Mouse (Mus musculus): ENCODE data around the gene Atxn7l1. TPM values are rescaled to one million over a fixed set of nuclear protein-coding genes. Genes with fewer than 3 reads are reported as not detected.

The Atxn7l1 gene
- polyA plus RNA-seq, 1 experiment from 2014 or later, result 13.6 TPM

DNA sequence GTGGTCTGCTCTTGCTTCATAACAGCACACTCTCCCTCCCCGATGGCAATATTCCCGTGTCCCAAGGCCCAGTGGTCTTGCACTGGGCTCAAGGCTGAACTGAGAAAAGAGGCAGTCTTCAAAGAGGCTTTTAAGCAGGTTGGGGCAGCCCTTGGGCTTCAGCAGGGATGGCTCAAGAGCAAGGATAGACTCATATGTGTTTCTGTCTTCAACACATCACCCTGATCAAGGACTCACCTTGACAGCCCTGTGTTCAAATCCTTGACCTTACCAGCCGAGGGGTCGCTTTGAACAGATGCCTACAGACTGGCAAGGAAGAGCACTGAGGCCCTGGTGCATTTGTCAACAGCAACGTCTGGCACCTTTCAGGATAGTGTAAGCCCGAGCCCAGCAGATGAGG is 105.1 kb downstream of the Atxn7l1 start:
- H3K9me3 ChIP-seq, result no peaks in the 10 kb centered on the region
- 59% methylated on average over 6 of the region's 6 CpGs for WGBS
- DNase-seq (ENCODE audit: low spot score), result no peak
- H3K4me1 ChIP-seq, result peaks cover 15% of the 10 kb centered on the region
- H3K27ac ChIP-seq, result peak overlapping the region; percentile 52; the same call in 1 of the 2 replicates
- H3K36me3 ChIP-seq, result peaks cover 11% of the 10 kb centered on the region
- H3K27me3 ChIP-seq (ENCODE audit: insufficient read depth, poor library complexity, severe bottlenecking), result no peaks in the 10 kb centered on the region
- no peak overlapping the region for H3K4me3 ChIP-seq

GRCm38 (mm10) chr12:33253206-33253605 is 105.7 kb downstream of the Atxn7l1 start:
- DNase-seq (ENCODE audit: low spot score), result no peak
- no peak overlapping the region for H3K4me3 ChIP-seq
- peaks cover 11% of the 10 kb centered on the region for H3K36me3 ChIP-seq
- H3K4me1 ChIP-seq, result peaks cover 17% of the 10 kb centered on the region
- no peaks in the 10 kb centered on the region for H3K27me3 ChIP-seq (ENCODE audit: insufficient read depth, poor library complexity, severe bottlenecking)
- WGBS, result 24% methylated on average over 9 of the region's 9 CpGs
- H3K9me3 ChIP-seq, result no peaks in the 10 kb centered on the region
- H3K27ac ChIP-seq, result peak overlapping the region; percentile 52

- H3K4me3 ChIP-seq, result no peak overlapping the region
- peaks cover 33% of the 10 kb centered on the region for H3K4me1 ChIP-seq
- whole genome bisulfite sequencing, result 83% methylated on average over 2 of the region's 2 CpGs
- H3K27me3 ChIP-seq (ENCODE audit: insufficient read depth, poor library complexity, severe bottlenecking), result no peaks in the 10 kb centered on the region
- peaks cover 3% of the 10 kb centered on the region for H3K36me3 ChIP-seq
- DNase-seq (ENCODE audit: low spot score), result peak; percentile 58
- H3K9me3 ChIP-seq, result no peaks in the 10 kb centered on the region
- no peak overlapping the region for H3K27ac ChIP-seq
These were observed 107.8 kb downstream of the Atxn7l1 start for GRCm38 (mm10) chr12:33255256-33255655.

GRCm38 (mm10) chr12:33256426-33256825 is 108.9 kb downstream of the Atxn7l1 start:
- Histone ChIP-seq H3K27ac (no peak overlapping the region), H3K4me1 (peaks cover 38% of the 10 kb centered on the region), H3K4me3 (no peak overlapping the region), H3K9me3 (no peaks in the 10 kb centered on the region), H3K36me3 (no peaks in the 10 kb centered on the region), H3K27me3 (ENCODE audit: insufficient read depth, poor library complexity, severe bottlenecking) (no peaks in the 10 kb centered on the region)
- WGBS, result 97% methylated on average over 6 of the region's 6 CpGs
- DNase-seq (ENCODE audit: low spot score), result peak; percentile 39

GRCm38 (mm10) chr12:33258995-33259529 is 111.6 kb downstream of the Atxn7l1 start:
- H3K27me3 ChIP-seq (ENCODE audit: insufficient read depth, poor library complexity, severe bottlenecking), result no peaks in the 10 kb centered on the region
- no peaks in the 10 kb centered on the region for H3K36me3 ChIP-seq
- DNase-seq (ENCODE audit: low spot score), result no peak
- H3K27ac ChIP-seq, result no peak overlapping the region
- peaks cover 27% of the 10 kb centered on the region for H3K4me1 ChIP-seq
- H3K4me3 ChIP-seq, result no peak overlapping the region
- H3K9me3 ChIP-seq, result no peaks in the 10 kb centered on the region
- 62% methylated on average over 5 of the region's 5 CpGs for WGBS

DNA sequence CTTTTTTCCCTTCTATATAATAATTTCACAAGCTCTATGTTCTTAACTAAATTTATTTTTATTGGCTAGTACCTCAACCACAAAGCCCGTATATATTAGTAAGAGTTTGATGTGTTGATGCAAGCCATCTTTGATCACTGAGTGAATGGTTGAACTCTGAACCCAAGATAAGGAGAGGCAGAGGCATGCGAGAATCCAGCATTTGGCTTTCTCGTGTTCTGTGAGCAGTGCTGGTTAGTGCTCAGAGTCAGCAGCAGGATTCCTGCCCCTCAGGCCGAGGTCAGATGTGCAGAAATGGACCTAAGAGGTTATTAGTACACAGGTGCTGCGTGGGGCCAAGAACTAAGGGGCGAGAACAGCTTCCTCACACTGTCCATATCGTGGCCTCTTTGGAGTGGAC is 113.1 kb downstream of the Atxn7l1 start:
- no peak for DNase-seq (ENCODE audit: low spot score)
- 67% methylated on average over 7 of the region's 7 CpGs for WGBS
- no peaks in the 10 kb centered on the region for H3K9me3 ChIP-seq
- H3K27ac ChIP-seq, result no peak overlapping the region
- no peaks in the 10 kb centered on the region for H3K36me3 ChIP-seq
- H3K27me3 ChIP-seq (ENCODE audit: insufficient read depth, poor library complexity, severe bottlenecking), result no peaks in the 10 kb centered on the region
- no peak overlapping the region for H3K4me3 ChIP-seq
- peaks cover 27% of the 10 kb centered on the region for H3K4me1 ChIP-seq

- 89% methylated on average over 11 of the region's 11 CpGs for WGBS
- Histone ChIP-seq H3K9me3 (no peaks in the 10 kb centered on the region), H3K36me3 (no peaks in the 10 kb centered on the region), H3K4me1 (peaks cover 5% of the 10 kb centered on the region), H3K27me3 (ENCODE audit: insufficient read depth, poor library complexity, severe bottlenecking) (no peaks in the 10 kb centered on the region), H3K27ac (no peak overlapping the region), H3K4me3 (no peak overlapping the region)
- DNase-seq (ENCODE audit: low spot score), result no peak
These were observed 118.4 kb downstream of the Atxn7l1 start for GRCm38 (mm10) chr12:33265877-33266276.

- Histone ChIP-seq H3K4me1 (peaks cover 4% of the 10 kb centered on the region; the same call in 1 of the 2 replicates), H3K27me3 (ENCODE audit: insufficient read depth, poor library complexity, severe bottlenecking) (no peaks in the 10 kb centered on the region), H3K27ac (no peak overlapping the region), H3K9me3 (no peaks in the 10 kb centered on the region), H3K36me3 (no peaks in the 10 kb centered on the region), H3K4me3 (no peak overlapping the region)
- DNase-seq (ENCODE audit: low spot score), result no peak
- 78% methylated on average over 4 of the region's 4 CpGs for WGBS
These were observed 120.5 kb downstream of the Atxn7l1 start for GRCm38 (mm10) chr12:33267965-33268364.

DNA sequence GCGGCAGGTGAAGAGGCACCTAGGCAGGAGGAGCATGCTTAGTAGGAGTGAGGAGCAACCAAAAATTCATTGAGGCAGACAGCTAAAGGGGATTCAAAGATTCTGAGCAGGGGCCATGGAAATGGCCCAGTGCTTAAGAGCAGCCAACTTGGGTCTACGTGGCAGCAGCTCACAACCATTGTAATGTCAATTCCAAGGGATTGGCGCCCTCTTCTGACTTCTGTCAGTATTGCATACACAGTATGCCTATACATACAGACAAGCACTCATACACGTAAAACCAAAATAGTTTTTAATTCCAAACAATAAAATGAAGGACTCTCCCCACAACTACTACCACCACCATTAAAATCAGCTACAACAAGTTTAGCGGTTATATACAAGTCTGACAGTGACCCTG is 122.2 kb downstream of the Atxn7l1 start:
- no peaks in the 10 kb centered on the region for H3K4me1 ChIP-seq
- H3K27me3 ChIP-seq (ENCODE audit: insufficient read depth, poor library complexity, severe bottlenecking), result no peaks in the 10 kb centered on the region
- no peak overlapping the region for H3K27ac ChIP-seq
- no peak for DNase-seq (ENCODE audit: low spot score)
- no peaks in the 10 kb centered on the region for H3K36me3 ChIP-seq
- H3K4me3 ChIP-seq, result no peak overlapping the region
- no peaks in the 10 kb centered on the region for H3K9me3 ChIP-seq
- 73% methylated on average over 5 of the region's 5 CpGs for WGBS

DNA sequence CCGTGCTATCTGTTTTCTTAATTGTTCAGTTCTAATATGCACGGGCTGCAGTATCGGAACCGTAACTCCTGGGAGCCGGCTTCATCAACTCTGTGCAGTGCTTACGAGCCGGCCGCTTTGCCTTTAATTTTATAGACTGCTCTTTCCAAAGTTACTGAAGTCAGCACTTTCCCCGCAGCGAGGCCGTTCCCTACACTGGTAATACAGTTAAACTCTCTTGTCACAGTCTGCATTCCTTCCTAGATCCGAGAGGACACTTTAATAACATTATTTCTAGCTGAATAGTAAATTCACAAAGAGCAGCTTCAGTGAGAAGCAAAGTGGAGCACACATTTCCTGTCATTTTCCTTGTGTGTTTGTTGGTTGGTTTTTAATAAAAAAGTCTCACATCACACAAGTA is 124.4 kb downstream of the Atxn7l1 start:
- 89% methylated on average over 12 of the region's 12 CpGs for WGBS
- Histone ChIP-seq H3K27me3 (ENCODE audit: insufficient read depth, poor library complexity, severe bottlenecking) (no peaks in the 10 kb centered on the region), H3K9me3 (no peaks in the 10 kb centered on the region), H3K4me3 (no peak overlapping the region), H3K36me3 (no peaks in the 10 kb centered on the region), H3K4me1 (no peaks in the 10 kb centered on the region), H3K27ac (no peak overlapping the region)
- DNase-seq (ENCODE audit: low spot score), result no peak

GRCm38 (mm10) chr12:33272441-33272840 is 124.9 kb downstream of the Atxn7l1 start:
- Histone ChIP-seq H3K4me3 (no peak overlapping the region), H3K27me3 (ENCODE audit: insufficient read depth, poor library complexity, severe bottlenecking) (no peaks in the 10 kb centered on the region), H3K9me3 (no peaks in the 10 kb centered on the region), H3K4me1 (no peaks in the 10 kb centered on the region), H3K27ac (no peak overlapping the region), H3K36me3 (no peaks in the 10 kb centered on the region)
- DNase-seq (ENCODE audit: low spot score), result no peak
- WGBS, result 78% methylated on average over 9 of the region's 9 CpGs

DNA sequence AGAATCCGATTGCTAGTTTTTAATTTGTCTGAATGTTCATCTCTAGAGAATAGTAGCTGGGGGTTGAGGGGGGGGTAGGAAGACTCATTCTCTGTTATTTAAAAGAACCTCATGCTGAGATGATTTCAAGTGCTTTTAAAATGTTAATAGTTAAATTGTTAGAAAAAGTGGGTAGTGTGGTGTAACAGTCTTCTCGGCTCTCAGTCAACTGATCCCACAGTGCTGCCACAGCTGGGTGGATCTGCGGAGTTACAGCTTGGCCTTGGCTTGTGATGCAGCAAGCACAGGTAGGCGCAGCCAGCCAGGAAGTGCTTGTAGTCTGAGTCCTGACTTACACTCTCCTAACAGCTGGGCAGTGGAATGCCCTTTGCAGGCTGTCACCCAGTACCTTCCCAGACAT is 125.7 kb downstream of the Atxn7l1 start:
- Histone ChIP-seq H3K36me3 (no peaks in the 10 kb centered on the region), H3K4me1 (no peaks in the 10 kb centered on the region), H3K27me3 (ENCODE audit: insufficient read depth, poor library complexity, severe bottlenecking) (no peaks in the 10 kb centered on the region), H3K9me3 (no peaks in the 10 kb centered on the region), H3K27ac (no peak overlapping the region), H3K4me3 (no peak overlapping the region)
- whole genome bisulfite sequencing, result 78% methylated on average over 4 of the region's 4 CpGs
- DNase-seq (ENCODE audit: low spot score), result no peak

DNA sequence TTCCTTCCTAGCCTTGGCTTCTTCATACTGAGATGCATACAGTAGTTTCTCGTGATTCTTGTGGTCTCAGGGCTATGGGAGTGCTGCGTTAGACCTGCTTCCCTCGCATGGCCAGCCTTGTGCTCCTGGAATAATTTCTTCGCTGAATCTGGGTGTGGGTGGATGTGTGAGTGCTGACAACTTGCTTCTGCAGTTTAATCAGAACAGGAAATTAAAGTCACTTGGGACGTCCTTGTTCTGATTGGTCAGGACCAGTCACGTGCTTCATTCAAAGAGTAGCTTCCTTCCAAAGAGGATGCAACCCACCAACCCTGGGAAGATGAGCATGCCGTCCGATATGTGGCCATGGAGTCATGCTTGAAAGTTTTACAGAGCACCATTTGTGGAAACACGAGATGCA is 126.2 kb downstream of the Atxn7l1 start:
- Histone ChIP-seq H3K27ac (no peak overlapping the region), H3K36me3 (no peaks in the 10 kb centered on the region), H3K4me3 (no peak overlapping the region), H3K9me3 (no peaks in the 10 kb centered on the region), H3K4me1 (no peaks in the 10 kb centered on the region), H3K27me3 (ENCODE audit: insufficient read depth, poor library complexity, severe bottlenecking) (no peaks in the 10 kb centered on the region)
- 75% methylated on average over 9 of the region's 9 CpGs for WGBS
- no peak for DNase-seq (ENCODE audit: low spot score)

DNA sequence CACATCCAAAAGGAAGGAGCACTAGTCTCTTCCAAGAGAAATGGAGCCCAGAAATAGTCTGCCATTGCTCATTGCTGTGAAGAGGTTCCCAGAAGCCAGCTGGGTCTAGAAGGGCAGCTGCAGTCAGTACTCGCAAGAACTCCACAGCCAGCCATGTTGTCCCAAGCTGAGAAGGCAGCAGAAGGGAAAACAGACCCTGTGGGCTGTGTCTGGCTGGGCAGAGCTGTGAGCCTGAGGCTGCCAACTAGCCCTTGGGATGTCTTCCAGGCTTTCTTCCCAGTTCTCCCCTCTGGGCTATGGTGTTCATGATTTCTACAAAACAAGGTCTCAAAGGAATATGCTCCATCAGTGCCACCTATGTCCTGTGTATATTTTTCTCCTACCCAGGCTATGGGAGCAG is 128.5 kb downstream of the Atxn7l1 start:
- WGBS, result 93% methylated on average over 1 of the region's 1 CpGs
- Histone ChIP-seq H3K9me3 (no peaks in the 10 kb centered on the region), H3K36me3 (no peaks in the 10 kb centered on the region), H3K4me3 (no peak overlapping the region), H3K27ac (no peak overlapping the region), H3K27me3 (ENCODE audit: insufficient read depth, poor library complexity, severe bottlenecking) (no peaks in the 10 kb centered on the region), H3K4me1 (0 out of 2 replicates have a peak, but pooled peaks cover 4% of the 10 kb centered on the region)
- no peak for DNase-seq (ENCODE audit: low spot score)
